Mouse (Mus musculus) brown adipose tissue, adult 24 weeks (tissue): ENCODE results near the gene Wdr1. TPM values are rescaled to one million over a fixed set of nuclear protein-coding genes. Genes with fewer than 3 reads are reported as not detected.
"Not testable (repeated sequence)": the region's sequence is repeated elsewhere in the genome, so short reads cannot be mapped to it uniquely, and the experiment has no call there.

Source experiments
- H3K27ac ChIP-seq: fragments of 200-500 bp; replicated peaks from 2 replicates; pipeline ENCODE4 v1.5.1; 2012; ENCODE audit warnings: low read depth, mild to moderate bottlenecking, low read length
- H3K4me1 ChIP-seq: fragments of 200-500 bp; 2 replicates; pipeline ENCODE4 v1.6.1; 2012; ENCODE audit warnings: low read length, mixed read lengths; ENCODE audit not compliant: control insufficient read depth, insufficient read depth, insufficient read length
- H3K4me3 ChIP-seq: fragments of 200-500 bp; 2 replicates; pipeline ENCODE4 v1.5.1; 2012; ENCODE audit warnings: low read depth, mild to moderate bottlenecking, low read length, moderate library complexity; ENCODE audit not compliant: insufficient read depth
- polyA plus RNA-seq: library from polyadenylated mRNA; stranded (reverse); fragments of >200 nt; gene quantifications from 2 replicates; pipeline ENCODE4 v1.2.4, GENCODE M21; 2012; ENCODE audit not compliant: missing spikeins, insufficient read depth, insufficient read length

Wdr1 gene
- polyA plus RNA-seq, 1 experiment: 48.4 TPM

DNA sequence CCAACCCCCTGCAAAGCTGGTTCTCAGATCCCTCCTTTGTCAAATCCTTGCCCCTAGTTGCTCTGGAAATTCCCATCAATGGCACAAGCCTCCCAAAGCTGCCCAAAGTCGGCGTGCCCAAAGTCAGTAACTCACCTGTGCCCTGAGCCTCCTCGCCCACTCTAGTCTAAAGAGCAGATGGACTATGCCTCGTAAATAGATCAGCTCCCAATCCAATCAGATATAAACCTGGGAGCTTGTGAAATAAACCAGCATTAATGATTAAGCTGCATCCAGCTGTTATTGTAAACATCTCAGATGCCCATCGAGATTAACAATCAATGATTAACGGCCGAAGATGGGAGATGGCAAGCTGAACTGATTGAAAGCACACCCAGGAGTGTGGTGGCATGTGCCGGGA lies 71.3 kb downstream of the Wdr1 start:
- no peak overlapping the region for H3K4me3 ChIP-seq
- H3K4me1 ChIP-seq: peaks cover 7% of the 10 kb centered on the region
- no peak overlapping the region for H3K27ac ChIP-seq

DNA sequence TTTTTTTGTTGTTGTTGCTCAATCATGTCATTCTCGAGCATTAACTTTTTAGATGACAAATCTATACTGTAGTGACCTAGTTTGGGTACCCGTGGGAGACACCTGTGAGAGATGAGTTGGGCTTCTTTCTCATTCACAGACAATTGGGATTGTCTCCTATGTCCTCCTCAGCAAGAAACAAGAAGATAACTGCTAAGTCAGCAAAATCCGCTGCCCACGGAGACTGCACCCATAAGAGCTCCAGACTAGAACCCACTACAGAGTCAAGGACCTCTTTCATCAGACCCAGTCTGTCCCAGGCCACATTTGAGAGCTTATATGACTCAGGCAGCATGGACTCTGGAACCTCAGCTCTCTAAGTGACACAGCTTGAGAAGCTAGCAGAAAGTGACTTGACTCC lies 73.3 kb downstream of the Wdr1 start:
- Histone ChIP-seq H3K4me1 (peaks cover 7% of the 10 kb centered on the region), H3K4me3 (no peak overlapping the region), H3K27ac (no peak overlapping the region)

DNA sequence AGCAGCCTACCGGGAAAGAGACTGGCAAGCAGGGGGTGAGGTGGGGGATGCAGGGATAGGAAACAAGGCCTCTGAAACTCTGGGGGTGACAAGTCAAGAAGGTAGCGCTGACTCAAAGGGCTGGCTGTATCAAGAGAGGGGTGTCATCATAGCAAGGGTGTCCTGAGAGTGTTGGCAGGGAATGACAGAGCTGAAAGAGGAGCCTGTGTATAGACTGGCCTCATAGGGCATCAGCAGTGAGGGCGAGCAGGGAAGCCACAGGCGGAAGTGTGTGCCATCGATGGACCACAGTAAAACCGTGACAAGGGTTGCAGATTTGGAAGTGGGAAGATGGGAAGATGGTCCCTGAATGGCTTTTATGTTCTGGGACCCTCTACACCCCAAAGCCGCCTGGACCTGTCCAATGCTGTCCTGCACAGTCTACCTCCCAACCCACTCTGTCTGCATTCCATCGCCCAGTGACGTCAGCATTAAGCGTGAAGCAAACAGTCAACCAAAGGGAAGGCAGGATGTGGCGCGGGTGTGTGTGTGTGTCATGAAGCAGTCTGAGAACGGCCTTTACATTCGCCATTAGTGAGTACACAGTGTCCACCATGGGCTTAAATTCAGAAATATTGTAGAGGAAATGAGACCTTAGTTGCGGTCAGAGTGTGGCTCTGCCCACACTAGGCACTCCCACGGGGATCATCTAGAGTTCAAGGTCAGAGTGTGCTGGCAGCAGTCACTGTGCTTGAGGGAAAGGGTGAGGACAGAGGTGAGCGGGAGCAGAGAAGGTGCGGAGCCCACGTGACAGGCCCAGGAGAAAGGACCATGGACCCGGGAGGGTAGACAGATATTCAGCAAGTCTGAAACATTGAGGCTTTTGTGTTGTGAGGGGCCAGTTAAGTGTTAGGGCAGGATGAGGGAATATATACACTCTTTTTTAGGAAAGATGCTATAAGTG lies 74.1 kb downstream of the Wdr1 start:
- no peak overlapping the region; the same call in 1 of the 2 replicates for H3K27ac ChIP-seq

DNA sequence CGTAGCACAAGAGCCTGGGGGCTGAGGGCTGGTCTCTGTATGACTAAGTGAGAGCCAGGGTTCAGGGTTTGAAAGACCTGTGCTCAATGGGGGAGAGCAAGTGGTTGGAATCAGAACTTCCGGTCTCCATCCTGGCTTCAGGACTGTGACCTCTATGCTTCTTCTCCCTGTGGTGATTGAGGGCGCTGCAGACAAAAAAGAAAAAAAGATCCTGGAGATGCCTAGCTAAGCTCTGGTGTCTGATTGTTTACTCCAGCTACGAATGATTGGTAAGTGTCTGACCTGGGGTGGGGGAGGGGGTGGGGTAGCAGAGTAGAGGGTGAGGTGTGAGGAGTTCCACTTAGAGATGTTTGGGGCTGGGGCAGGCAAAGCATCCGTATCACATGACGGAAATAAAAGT lies 75.0 kb downstream of the Wdr1 start:
- H3K27ac ChIP-seq: no peak overlapping the region
- peaks cover 7% of the 10 kb centered on the region for H3K4me1 ChIP-seq
- no peak overlapping the region for H3K4me3 ChIP-seq

More for the DNA sequence above, 74.1 kb downstream of the Wdr1 start:
- H3K4me3 ChIP-seq: no peak overlapping the region
- peaks cover 7% of the 10 kb centered on the region for H3K4me1 ChIP-seq

DNA sequence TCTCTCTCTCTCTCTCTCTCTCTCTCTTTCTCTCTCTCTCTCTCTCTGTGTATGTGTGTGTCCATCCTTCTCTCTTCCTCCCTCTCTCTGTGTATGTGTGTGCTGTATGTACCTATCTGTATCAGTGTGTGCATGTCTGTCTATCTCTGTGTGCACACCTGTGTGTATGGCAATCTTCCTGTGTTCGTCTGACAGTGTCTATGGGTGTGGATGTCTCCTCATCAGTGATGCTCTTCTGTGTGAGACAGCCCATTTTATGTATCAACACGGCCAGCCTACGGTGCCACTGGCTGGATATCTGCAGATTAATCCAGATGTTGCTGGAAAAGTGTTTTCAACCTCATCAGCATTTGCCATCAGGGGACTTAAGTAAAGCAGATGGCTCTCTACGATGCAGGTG lies 75.8 kb downstream of the Wdr1 start:
- H3K4me1 ChIP-seq: peaks cover 7% of the 10 kb centered on the region
- no peak overlapping the region for H3K27ac ChIP-seq
- no peak overlapping the region for H3K4me3 ChIP-seq

DNA sequence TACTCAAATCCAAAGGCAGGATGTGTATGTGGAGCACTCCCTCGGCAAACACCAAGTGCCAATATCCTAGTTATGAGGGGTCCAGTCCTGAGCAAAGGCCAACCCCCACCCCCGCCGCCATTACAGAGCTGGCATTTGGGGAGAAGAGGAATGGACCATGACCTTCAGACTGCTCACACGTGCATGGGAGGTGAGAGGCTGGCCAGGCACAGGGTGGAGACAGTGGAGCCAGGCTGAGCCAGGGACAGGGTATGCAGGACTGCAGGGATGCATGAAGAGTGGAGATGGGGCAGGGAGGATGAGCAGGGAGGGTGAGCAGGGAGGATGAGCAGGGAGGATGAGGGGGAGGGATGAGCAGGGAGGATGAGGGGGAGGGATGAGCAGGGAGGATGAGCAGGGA lies 77.1 kb downstream of the Wdr1 start:
- no peak overlapping the region for H3K27ac ChIP-seq
- H3K4me1 ChIP-seq: peaks cover 7% of the 10 kb centered on the region
- H3K4me3 ChIP-seq: no peak overlapping the region

DNA sequence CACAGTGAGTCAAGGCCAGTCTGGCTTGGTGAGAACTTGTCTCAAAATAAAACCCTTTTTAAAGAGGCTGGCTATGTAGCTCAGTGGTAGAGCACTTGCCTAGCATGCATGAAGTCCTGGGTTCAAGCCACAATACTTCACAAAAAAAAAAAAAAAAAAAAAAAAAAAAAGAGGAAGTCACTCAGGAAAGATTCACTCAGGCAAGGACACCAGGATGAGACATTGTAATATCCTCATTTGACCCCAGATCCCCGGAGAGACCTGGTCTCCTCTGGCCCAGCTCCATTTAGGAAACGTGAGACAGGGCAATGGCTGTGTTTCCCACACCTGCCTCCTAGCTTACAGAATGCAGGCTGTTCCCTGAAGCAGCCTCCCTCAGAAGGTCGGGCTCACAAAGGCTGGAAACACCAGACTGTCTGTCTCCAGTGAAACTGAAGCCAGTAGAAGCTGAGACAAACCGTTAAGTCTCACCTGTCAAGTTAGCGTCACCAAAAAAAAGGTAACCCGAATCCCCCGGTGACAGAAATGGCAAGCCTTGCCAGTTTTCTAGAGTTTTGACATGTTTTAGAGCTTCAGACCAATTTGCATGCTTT lies 79.4 kb downstream of the Wdr1 start:
- Histone ChIP-seq H3K4me3 (no peak overlapping the region), H3K4me1 (0 out of 2 replicates have a peak, but pooled peaks cover 2% of the 10 kb centered on the region), H3K27ac (no peak overlapping the region)

DNA sequence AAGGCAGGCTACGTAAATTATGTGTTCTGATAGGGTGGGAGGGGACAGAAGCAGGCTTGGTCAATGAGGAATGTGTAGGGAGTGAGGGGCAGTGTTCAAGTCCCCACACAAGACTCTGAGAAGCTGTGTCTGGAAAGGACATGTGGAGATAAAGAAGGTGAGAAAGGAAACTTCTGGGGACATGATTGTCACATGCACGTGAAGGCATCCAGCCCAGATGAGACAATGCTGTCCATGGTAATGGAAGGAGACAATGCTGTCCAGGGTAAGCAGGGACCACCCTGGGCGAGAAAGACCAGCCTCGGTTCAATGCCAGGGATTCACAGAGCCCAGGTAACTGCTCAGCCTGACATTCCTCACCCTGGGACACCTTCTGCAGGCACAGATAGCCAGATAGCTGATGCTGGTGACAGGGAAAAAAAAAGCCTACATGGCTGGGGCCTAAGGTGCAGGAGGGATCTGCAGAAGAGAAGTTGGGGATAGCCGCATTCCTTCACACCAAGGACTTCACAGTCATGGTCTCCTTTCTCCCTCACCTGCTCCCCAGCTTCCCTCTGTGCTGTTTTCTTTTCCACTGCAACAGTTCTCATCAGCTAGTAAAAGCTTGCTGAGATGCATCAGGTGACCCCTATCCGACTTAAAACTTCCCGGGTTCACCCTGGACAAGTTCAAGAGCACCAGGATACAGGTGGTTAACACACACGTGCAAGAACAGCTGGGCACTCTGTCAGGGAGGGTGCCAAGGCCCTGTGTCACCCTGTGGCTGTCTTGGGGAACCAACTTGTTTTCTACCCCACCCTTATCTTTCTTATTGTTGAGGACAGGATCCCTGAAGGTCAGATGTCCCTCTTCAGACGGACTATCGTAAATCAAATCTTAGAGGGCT lies 82.0 kb downstream of the Wdr1 start:
- Histone ChIP-seq H3K27ac (peak overlapping the region; percentile 15), H3K4me1 (0 out of 2 replicates have a peak, but pooled peaks cover 2% of the 10 kb centered on the region), H3K4me3 (peak overlapping the region; percentile 59)

DNA sequence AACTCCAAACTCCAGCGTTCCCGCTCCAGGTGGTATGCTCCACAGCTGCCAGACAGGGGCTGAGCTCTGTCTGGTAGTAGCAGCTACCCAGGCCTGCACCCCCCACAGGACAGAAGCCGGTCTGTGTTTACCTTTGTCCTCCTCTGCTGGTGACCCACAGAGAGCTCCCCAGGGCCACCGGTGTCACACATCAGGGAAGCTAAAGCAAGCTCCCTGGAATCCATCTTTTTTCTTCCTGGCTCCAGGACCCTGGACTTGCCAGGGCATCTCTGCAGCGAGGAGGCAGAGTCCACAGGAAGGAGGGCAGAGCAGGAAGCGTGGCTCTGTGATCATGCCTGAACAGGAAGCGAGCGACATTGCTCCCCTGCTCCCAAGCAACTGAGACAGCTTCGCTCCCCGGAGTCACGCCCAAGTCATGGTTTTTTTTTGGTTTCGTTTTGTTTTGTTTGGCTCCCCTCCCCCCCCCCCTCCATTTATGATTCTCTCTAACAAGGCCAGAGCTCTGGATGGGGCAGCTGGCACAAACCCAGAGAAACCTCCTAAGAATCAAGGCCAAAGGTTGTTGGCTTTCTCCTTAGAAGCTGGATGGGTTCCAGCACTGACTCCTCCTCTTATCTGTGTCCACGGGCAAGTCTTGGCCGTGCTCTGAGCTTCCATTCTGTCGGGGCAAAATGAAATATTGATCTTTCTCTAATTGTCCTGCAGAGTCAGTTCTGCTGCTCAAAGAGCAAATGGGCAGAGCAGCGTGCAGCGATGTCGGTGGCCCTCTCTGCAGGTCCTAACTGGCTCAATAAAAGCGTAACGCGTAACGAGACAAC lies 82.9 kb downstream of the Wdr1 start:
- Histone ChIP-seq H3K4me3 (peak overlapping the region; percentile 59), H3K4me1 (0 out of 2 replicates have a peak, but pooled peaks cover 2% of the 10 kb centered on the region), H3K27ac (peak overlapping the region; percentile 41)

DNA sequence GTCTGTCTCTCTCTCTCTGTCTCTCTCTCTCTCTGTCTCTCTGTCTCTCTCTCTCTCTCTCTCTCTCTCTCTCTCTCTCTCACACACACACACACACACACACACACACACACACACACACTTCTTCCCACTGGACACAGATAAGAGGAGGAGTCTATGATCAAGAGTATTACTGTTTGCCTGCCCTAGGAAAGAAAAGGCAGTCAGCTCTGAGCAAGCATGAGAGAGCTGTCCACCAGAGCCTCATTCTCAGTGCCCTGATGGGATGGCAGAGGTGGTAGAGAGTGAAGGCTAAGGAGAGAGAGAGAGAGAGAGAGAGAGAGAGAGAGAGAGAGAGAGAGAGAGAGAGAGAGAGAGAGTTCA lies 83.5 kb downstream of the Wdr1 start:
- peak overlapping the region; percentile 41 for H3K27ac ChIP-seq
- not testable (repeated sequence) for H3K4me1 ChIP-seq
- H3K4me3 ChIP-seq: peak overlapping the region; percentile 59

DNA sequence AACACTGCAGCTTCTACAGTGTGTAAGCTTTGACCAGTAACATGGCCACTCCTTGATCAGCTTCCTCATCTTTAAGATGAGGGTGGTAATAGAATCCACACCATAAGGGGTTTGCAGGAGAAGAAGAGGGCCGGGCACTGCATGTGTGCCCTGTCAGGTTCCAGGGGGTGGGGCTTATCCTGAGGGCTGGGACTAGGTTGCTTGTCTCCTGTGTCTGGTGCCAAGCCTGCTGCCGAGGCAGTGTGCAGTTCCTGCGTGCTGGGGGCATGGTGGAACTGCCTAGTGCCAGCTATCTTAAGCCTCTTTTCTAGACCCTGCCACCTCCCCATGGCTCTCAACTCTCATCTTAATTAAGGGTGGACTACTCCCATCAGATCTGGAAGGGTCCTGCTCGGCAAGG lies 84.0 kb downstream of the Wdr1 start:
- H3K4me3 ChIP-seq: peak overlapping the region; percentile 3; the same call in 1 of the 2 replicates
- H3K27ac ChIP-seq: no peak overlapping the region
- 0 out of 2 replicates have a peak, but pooled peaks cover 2% of the 10 kb centered on the region for H3K4me1 ChIP-seq

DNA sequence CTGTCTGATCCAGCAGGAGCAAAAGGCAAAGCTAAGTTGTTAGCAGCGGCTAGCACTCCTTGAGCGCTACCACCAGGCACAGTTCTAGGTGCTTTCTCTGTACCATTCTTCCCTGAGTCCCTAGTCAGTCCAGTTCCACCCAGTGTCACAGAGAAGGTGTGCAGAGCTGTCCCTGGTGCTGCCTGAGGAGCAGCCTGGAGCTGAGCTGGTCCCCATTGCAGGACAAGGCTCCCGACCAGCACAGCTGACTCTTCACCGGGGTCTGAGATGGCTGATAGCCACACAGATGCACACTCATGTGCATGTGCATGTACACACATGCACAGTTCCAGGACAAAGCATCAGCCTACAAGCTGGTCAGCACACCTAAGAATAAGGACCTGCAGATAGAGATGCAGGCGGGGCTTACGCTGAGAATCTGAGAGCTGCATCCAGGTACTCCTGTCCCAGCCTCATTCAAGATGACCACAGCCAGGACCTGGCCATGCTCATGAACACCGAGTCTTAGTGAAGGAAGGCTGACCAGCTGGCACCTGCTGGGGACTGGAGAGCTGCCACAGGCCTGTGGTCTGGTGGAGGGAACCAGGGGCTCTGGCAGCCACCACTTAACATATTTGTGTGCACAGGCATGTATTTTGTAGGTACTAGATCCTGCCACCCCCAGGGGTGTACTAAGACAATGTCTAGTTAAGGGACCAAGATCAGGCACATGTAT lies 85.1 kb downstream of the Wdr1 start:
- Histone ChIP-seq H3K4me1 (0 out of 2 replicates have a peak, but pooled peaks cover 2% of the 10 kb centered on the region), H3K4me3 (no peak overlapping the region), H3K27ac (no peak overlapping the region)

DNA sequence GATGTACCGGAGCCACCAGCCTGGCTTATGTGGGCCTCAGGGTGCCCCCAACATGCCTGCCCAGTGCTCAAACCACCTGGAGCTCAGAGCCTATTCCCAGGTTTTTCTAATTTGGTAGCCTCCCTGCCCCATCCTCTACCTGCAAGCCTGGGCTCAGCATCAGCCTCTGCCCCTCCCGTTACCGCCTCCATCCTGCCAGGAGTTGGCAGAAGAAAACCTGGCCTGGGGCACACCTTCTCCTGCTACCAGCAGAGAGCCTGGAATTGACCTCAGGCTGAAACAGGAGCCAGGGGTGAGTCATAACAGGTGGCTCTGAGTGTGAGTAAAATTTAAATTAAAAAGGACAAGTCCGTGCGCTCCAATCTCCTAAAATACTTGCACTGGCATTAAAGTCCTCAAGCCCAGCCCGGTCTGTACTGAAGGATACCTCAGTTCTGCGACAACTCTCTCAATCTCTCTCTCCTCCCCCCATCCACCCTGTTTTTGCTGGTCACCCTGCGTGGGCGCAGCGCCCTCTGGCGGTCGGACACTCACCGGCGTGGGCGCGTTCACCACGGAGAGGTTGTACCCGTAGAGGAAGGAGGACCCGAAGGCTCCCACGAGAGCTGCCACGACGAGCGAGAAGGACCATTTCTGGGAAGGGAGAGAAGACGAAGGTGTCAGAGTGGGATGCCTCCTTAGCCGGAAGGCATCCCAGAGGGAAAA lies 86.0 kb downstream of the Wdr1 start:
- Histone ChIP-seq H3K4me1 (0 out of 2 replicates have a peak, but pooled peaks cover 2% of the 10 kb centered on the region), H3K27ac (no peak overlapping the region), H3K4me3 (no peak overlapping the region)
